Mouse (Mus musculus) right cerebral cortex, adult 2 months (tissue): ENCODE measurements around the gene Zfp618.

Source experiments
- DNase-seq, 2 experiments: peaks; one replicate each; pipeline ENCODE4 v3.0.0; 2021 to 2022; ENCODE audit warnings: low spot score in 2 of 2

Zfp618 gene

DNA sequence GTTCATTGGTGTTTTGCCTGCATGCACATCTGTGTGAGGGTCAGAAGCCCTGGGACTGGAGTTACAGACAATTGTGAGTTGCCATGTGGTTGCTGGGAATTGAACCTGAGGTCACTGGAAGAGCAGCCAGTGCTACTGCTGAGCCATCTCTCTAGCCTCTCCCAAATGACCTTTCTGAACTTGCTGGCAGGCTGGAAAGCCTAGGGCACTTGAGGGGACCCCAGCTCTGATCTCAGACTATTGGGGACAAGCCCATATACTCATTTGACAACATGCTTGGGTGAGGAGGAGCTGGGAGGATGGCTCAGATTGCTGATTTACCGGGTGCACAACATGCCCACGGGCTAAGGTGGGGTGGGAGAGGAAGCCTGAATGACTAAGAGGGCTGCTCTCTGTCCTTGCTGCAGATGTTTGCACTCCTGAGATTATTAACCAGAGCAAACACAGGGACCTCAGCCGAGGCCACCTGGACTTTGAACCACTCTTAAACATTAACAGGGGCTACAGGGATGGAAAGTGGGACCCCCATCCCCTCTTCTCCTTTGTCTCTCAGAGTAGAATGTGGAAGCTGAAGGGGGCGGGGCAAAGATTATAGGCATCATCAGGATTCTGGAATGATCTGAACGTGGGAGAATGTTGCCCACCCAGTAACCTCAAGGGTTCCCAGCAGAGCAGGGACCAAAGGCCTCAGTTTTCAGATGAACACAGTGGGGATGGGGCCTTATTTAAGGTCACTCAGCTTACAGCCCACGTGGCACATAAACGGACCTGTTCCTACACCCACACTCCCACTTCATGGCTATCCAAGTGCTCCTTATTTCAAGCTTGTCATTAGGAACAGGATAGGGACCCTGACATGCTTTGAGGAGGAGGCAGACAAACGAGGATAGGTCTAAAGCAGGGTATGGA lies 191.6 kb downstream of the Zfp618 start:
- DNase-seq: no peak

DNA sequence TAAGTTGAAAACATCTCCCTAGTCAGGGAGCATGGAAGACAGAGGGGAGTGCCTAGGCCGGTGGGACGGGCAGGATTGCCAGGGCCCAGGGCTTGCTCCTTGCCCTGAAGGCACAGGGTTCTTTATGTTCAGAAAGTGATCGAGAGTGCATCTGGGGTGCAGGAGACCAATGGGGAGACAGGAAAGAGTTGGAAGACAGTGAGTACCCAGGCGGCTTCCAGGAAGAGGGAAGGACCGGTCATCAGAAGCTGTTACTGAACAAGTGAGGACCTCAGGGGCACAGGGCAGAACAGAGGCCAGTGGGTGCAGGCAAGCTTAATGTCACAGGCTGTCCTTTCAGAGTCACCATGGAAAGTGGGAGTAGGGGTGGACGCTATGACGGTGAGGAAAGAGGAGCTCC lies 192.8 kb downstream of the Zfp618 start:
- no peak for DNase-seq

DNA sequence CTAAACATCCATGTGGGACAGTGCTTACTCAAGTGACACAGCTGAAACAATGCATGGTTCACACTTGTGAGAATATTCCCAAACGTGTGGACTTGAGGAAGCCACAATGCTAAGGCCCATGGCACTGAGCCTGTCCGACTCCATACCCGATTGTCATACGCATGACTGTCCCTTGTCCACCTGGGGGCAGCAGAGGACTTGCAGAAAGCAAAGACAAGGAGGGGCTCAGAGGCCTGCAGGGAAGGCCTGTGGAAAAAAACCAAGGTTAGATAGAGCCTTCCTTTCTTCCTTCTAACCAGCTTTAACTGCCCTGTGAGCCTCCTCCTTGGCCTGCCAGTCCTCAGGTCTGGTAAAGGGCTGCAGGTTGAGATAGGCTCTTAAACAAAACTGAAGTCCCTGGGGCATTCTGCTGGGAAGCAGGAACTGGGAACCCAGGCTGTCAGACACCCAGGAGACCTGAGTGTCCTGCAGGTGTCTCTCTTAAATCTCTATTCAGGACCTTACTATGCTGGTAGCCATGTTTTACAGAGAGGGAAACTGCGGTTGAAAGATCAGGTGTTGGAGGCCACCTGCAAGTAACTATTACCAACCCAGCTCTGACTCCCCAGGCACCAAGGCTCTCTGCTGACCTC lies 193.7 kb downstream of the Zfp618 start:
- DNase-seq: peak; percentile 83 to 92

- DNase-seq: no peak
Measured at GRCm38 (mm10) chr4:63165636-63166035, 200.3 kb downstream of the Zfp618 start.

DNA sequence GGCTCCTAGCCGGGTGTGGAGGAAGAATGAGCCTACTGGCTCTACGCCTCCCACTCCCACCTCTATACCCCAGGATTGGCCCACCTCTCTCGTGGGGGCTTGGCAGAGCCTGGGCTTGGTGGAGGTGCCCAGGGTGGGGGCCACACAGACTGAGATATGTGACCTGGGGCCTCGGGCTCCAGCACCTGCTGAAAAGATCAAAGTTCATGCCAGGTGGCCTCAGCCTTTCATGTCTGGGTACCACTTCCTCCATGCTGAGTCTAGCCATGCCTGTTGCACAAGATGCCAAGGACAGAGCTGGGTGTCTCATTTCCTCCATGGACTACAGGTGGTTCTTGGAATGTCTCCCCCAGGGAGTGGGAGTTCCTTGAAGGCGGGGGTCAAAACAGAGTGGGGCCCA lies 200.9 kb downstream of the Zfp618 start:
- no peak for DNase-seq

GRCm38 (mm10) chr4:63170061-63170460 lies 204.7 kb downstream of the Zfp618 start:
- DNase-seq: no peak

- DNase-seq: no peak
Measured at GRCm38 (mm10) chr4:63171122-63171521, 205.7 kb downstream of the Zfp618 start.

GRCm38 (mm10) chr4:63171969-63172685 lies 206.8 kb downstream of the Zfp618 start, which contains the start of gene Kif12:
Gene Kif12 (minus strand): TSS chr4:63172131.
- DNase-seq: no peak

GRCm38 (mm10) chr4:63181556-63181955 lies 216.2 kb downstream of the Zfp618 start:
- DNase-seq: peak; percentile 70 to 77

GRCm38 (mm10) chr4:63186281-63186870 lies 221.0 kb downstream of the Zfp618 start:
- DNase-seq: no peak
